Mouse (Mus musculus): ENCODE results near the gene Mmp14.

Mmp14 gene

GRCm38 (mm10) chr14:54431334-54432077, at the start of gene Mmp14:
Gene Mmp14 (plus strand): TSS chr14:54431612.
- DNase-seq (ENCODE audit: low read depth, low spot score): no peak

GRCm38 (mm10) chr14:54381816-54382215, 49.6 kb upstream of the Mmp14 start:
- no peak for DNase-seq (ENCODE audit: low read depth, low spot score)

DNA sequence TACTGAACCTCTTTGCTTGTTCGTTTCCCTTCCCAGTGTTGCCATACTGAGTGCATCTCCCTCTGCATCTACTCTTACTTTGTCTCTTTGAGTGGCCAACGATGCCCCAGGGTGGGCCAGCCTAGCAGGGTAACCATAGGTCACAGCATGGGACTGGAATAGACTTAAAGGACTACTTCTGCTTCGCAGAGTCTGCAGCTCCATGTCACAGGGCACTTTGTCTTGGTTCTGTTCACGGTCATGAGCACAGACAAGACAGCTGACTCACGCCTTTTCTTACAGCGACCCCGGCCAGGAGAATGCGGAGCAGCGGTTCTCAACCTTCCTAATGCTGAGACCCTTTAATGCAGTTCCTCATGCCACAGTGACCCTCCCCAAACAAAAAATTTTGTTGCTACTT, 48.8 kb upstream of the Mmp14 start:
- DNase-seq (ENCODE audit: low read depth, low spot score): no peak

- DNase-seq (ENCODE audit: low read depth, low spot score): no peak
These were observed 48.0 kb upstream of the Mmp14 start for GRCm38 (mm10) chr14:54383355-54383771.

DNA sequence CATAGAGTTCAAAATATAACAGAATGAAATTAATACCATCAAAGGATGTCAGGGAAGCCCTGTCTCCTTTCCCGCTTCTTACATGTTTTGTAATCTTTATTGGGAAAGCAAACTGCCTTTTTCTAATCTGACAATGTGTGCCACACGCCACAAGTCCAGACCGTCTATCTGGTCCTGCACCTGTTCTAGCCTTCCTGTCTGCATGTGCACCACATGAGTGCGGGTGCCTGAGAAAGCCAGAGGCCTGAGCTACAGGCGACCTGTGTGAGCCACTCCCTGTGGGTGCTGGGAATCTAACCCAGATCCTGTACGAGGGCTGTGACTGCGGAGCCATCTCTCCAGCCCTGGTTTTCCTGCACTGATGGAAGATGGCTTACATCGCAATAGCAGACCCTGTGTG, 47.0 kb upstream of the Mmp14 start:
- DNase-seq (ENCODE audit: low read depth, low spot score): no peak

DNA sequence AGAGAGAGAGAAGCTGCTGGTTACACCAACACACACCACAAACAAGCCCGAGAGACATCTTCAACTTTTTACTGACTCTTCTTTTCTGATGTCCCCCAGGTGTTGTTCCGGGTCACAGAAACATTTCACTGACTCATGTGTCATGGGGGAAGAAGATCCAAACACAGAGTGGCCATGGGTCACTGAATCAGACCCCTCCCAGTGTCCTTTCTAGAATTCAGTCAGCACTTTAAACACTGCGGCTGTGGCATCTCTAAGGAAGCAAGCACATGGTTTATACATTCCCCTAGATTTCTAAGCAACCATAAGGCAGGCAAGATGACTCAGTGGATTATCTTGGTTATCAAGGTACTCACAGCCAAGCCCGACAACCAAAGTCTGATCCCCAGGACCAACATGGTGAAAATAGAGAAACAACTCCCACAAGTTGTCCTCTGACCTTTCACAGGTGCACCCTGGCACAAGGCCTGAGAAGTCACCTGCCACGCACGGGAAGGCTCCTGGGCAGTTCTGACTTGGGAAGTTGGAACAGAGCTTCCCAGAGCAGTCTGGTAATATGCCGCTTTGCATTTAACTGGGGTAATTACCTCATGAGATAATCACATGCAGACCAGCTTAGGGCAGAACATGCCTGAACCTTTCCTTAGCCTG, 45.3 kb upstream of the Mmp14 start:
- DNase-seq (ENCODE audit: low read depth, low spot score): no peak

DNA sequence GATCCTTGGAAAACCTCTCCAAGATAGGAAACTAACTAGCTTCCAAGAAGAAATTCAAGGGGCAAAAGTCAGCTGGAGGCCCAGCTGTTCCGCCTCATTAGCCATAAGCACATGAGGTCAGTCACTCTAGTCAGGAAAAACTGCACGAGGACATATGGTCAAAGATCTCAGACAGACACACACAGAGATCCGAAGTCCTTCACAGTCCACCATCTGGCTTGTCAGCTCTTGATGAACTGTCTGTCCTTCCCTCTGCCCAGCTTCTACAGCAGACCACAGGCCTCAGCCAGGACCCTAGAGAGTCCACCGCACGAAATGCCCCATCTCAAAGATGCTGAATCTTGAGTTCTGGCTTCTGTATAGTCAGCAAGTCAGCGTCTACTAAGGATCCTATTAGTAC, 43.9 kb upstream of the Mmp14 start:
- DNase-seq (ENCODE audit: low read depth, low spot score): no peak

DNA sequence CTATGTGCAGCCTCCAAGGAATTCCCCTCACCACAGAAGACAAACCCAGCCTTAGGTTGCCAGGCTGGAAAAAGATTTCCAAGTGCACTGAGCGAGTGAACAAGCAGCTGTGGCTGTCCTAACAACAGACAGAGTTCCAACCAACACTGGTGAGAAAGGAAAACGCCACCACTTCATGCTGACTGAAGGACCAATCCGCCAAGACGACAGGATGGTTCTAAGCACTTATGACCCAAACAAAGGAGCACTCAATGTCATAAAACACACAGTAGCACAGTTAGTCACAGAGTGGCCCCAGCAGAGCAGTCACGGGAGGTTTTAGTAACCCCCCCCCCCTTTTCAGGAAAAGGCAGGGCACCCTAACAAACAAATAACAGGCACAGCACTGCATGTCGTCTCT, 40.6 kb upstream of the Mmp14 start:
- DNase-seq (ENCODE audit: low read depth, low spot score): no peak

- no peak for DNase-seq (ENCODE audit: low read depth, low spot score)
These were observed 37.6 kb upstream of the Mmp14 start for GRCm38 (mm10) chr14:54393794-54394193.

- no peak for DNase-seq (ENCODE audit: low read depth, low spot score)
These were observed 37.1 kb upstream of the Mmp14 start for GRCm38 (mm10) chr14:54394309-54394708.

DNA sequence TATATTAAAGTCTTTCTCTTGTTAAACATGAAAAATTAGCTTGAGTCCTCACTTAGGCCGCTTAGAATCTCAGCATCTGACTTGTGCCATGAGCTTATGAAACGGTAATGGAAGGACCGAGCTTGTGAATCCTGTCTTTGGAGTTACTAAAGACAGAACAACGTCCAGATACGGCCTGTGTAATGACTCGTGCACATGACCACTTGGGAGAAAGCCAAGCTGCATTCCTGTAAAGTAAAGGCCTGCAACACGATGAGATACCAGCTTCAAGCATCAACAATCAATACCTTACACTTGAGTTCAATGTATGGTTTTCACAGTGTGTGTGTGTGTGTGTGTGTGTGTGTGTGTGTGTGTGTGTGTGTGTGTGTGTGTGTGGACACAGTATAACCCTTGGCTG, 34.7 kb upstream of the Mmp14 start:
- DNase-seq (ENCODE audit: low read depth, low spot score): no peak

DNA sequence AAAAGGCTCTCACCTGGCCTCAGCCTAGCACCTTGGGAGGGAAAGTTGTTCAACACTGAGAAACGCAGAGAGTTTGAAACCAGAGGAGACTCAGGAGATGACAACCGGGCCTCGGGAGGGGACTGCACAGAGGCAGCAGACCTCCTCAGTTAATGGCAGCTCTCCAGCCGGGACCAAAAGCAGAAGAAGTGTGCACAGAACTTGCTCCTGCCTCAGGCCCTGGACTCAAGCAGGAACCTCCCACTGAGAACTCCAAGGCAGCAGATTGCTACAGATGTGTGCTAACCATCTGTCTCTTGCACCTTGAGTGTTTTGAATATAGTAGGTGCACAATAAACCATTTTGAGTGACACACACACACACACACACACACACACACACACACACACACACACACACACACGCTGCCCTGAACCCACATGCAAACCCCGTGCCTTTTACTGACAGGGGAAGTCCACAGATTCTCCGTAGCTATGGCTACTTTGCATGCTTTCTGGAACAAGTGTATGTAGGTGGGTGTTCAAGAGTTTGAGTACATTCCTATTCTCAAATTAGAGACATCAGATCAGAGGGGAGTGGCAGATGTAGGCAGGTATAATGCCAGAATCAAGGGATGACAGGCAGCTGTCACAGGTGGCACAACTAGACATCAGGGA, 33.4 kb upstream of the Mmp14 start:
- no peak for DNase-seq (ENCODE audit: low read depth, low spot score)

DNA sequence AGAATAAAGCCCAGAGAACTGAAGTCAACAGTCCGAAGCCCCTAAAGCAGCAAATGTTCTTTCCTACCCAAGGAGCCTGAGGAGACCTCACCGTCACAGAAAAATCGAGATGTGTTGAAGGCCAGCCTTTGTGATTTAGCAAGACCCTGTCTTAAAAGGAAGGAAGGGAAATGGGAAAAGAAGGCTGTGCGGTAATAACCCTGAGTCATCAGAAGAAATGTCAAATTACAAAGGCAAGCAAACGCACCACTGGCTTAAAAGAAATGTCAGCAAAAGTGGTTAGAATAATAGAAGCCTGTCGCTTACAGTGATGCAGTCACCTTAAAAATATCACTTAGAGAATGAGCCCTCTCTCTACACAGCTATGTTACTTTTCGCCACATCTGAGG, 32.9 kb upstream of the Mmp14 start:
- DNase-seq (ENCODE audit: low read depth, low spot score): no peak

- no peak for DNase-seq (ENCODE audit: low read depth, low spot score)
These were observed 32.5 kb upstream of the Mmp14 start for GRCm38 (mm10) chr14:54398921-54399382.

GRCm38 (mm10) chr14:54401723-54402122, 29.7 kb upstream of the Mmp14 start:
- DNase-seq (ENCODE audit: low read depth, low spot score): no peak

DNA sequence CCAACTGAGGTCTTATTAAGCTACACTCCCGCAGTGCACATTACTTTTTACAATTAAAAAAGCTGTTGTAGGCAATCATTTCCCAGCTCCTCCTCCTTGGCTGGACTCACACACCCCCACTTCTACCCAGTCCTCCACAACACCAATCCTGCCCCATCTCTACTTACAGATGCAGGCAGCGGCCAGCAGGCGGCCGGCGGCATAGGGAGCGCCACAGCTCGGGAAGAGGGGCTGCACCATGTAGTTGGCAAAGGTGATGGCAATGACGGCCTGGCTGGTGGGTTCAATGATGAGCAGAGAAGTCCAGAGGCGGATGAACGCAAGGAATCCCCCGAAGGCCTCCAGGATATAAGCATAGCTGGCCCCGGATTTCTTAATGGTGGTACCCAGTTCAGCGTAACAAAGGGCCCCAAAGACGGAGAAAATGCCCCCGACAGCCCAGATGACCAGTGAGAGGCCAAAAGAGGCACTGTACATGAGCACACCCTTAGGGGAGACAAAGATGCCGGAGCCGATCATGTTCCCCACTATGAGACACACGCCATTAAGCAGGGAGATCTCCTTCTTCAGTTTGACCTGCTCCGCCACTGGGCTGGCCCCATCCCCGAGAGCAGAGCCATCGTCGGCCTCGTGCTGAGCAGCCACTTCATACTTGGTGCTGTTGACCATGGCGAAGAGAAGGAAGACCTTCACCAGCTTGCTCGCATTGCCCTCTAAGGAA, 22.9 kb upstream of the Mmp14 start:
- no peak for DNase-seq (ENCODE audit: low read depth, low spot score)

DNA sequence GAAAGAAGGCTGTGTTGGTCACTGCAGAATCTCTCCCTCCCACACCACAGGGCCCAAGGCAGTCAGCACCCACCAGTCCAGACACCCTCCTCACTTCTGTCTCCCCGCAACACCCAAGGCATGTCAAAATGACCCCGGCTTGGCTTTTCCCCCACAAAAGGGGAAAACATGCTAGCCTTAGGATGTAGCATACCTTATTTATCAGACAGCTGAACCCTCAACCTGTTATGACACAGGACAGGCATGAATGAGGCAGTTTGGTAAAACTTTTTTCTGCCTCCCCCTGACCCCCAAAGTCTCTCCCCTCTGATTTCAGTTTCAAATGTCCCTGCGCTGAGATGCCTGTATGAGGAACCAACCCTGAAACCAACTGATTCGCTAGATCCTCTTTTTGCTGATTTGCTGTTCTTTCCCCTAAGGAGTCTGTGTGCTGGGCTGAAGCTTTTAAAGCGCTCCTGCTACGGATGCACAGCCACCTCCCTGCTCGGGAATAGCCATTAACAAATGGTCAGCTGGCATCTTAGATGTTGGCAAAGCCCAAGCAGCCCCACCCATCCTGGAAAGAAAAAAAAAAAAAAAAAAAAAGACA, 22.3 kb upstream of the Mmp14 start:
- no peak for DNase-seq (ENCODE audit: low read depth, low spot score)

DNA sequence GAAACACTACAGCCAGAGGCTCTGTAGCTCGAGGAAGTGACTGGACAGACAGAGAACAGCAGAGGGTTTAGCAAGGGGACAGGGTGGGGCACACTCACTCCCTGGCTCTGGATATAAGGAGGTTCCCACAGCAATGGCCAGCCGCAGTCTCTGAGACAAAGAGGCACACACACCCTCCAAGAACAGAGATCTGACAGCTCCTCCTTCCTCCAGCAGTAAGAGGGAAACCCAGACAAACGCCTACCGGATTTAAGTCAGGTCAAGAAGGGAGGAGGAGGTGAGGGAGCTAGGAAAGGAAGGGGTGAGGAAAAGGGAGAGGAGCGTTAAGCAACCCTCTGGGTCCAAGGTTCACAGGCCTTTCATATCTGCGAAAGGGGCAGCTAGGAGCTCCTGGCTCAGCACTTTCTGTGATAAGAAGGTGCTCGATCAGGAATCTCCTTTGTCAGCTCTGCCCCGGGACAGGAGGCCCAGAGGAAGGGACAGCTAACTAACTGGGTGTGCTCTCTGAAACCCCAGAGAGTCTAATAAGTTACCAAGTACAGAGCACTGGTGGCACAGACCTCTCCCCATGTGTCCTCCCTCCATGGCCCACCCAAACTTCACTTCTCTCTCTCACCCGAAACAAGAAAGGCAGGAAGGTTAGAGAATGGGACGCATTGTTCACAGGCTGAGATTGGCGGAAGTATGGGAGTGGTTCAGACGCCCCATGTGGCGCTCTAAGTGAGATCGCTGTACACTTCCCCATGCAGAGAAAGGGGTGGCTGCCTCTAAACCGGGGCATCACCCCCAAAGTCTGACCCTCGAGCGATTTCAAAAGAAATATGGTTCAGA, 21.2 kb upstream of the Mmp14 start:
- DNase-seq (ENCODE audit: low read depth, low spot score): no peak

DNA sequence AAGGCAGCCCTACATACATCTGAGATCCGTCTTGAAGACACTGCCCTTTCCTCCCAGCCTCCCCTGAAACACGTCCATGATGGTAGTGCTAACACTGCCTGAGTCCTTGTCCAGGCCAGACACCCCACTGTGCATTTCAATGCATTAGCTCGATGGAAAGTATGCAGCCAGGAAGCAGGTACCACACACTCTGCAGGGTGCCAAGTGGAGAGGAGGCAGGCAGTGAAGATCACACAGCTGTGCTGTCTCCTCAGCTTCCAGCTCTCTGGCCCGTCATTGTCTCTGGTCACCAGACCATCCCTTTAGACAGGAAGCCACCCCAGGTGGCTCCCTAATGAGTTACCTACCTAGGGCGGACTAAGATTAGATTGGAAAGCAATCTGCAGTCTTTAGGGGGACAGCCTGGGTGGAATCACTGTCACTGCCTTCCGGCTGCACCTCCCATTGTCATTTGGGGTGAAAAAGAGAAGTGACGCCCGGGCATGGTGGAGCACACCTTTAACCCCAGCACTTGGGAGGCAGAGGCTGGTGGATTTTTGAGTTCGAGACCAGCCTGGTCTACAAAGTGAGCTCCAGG, 19.3 kb upstream of the Mmp14 start:
- DNase-seq (ENCODE audit: low read depth, low spot score): no peak

GRCm38 (mm10) chr14:54412629-54413170, 18.7 kb upstream of the Mmp14 start:
- no peak for DNase-seq (ENCODE audit: low read depth, low spot score)

Data from telencephalon, adult 2 months (tissue).